Mouse (Mus musculus): ENCODE data around the gene Eme1. TPM values are rescaled to one million over a fixed set of nuclear protein-coding genes. Genes with fewer than 3 reads are reported as not detected.

The Eme1 gene
- total RNA-seq, 2 experiments from 2014 or later: 0.40 to 1.1 TPM

GRCm38 (mm10) chr11:94598437-94599120 lies 55.2 kb downstream of the Eme1 start:
- no peak for DNase-seq (ENCODE audit: low spot score in 2 of 2)

GRCm38 (mm10) chr11:94597319-94597718 lies 56.4 kb downstream of the Eme1 start:
- DNase-seq (ENCODE audit: low spot score in 2 of 2): peak in 1 of 2 experiments; percentile 32

GRCm38 (mm10) chr11:94596311-94596852 lies 57.4 kb downstream of the Eme1 start:
- no peak for DNase-seq (ENCODE audit: low spot score in 2 of 2)

Other genes starting within 250 kb of the Eme1 start
- 100 to 1,000 TPM; 111 to 128 TPM for gene Cacna1g, start 179.8 kb downstream of the Eme1 start, total RNA-seq (2021)
- gene Spata20, start 167.8 kb downstream of the Eme1 start, total RNA-seq (2021): 1 to 10 TPM; 1.0 to 2.1 TPM
- 1 to 10 TPM; 3.1 to 3.3 TPM for gene Epn3, start 154.0 kb downstream of the Eme1 start, total RNA-seq (2021)
- 1 to 10 TPM; 1.3 to 2.7 TPM for gene Mycbpap, start 132.2 kb downstream of the Eme1 start, total RNA-seq (2021)
- 10 to 100 TPM; 13.1 to 14.1 TPM for gene Rsad1, start 104.7 kb downstream of the Eme1 start, total RNA-seq (2021)
- gene Chad, start 88.9 kb downstream of the Eme1 start, total RNA-seq (2021): 1 to 10 TPM in 1 of 2 experiments, under 1 TPM in 1; 0.78 to 1.4 TPM
- gene Acsf2, start 52.1 kb downstream of the Eme1 start, total RNA-seq (2021): 10 to 100 TPM; 21.2 to 21.6 TPM
- 10 to 100 TPM; 84.6 to 87.2 TPM for gene Lrrc59, start 24.2 kb downstream of the Eme1 start, total RNA-seq (2021)
- 10 to 100 TPM; 61.8 to 62.3 TPM for gene Mrpl27, start 197 bp downstream of the Eme1 start, total RNA-seq (2021)
- gene Xylt2, start 23.6 kb upstream of the Eme1 start, total RNA-seq (2021): 10 to 100 TPM; 24.7 to 30.4 TPM
- gene Gm11541, start 50.5 kb upstream of the Eme1 start, total RNA-seq (2021): not detected
- gene Cdc34b, start 87.8 kb upstream of the Eme1 start, total RNA-seq (2021): under 1 TPM; 0.65 to 0.71 TPM
- gene Tmem92, start 128.7 kb upstream of the Eme1 start, total RNA-seq (2021): not detected

Measured in layer of hippocampus, postnatal 10 days (tissue).